Mouse (Mus musculus) gastrocnemius, postnatal 4 days (tissue): Measurements from ENCODE around the gene Phf21b. TPM values are rescaled to one million over a fixed set of nuclear protein-coding genes. Genes with fewer than 3 reads are reported as not detected.
"Not testable (repeated sequence)": the region's sequence is repeated elsewhere in the genome, so short reads cannot be mapped to it uniquely, and the experiment has no call there.

ENCODE experiments used
- DNase-seq, 2 experiments: peaks; one replicate each; pipeline ENCODE4 v3.0.0; 2021 to 2022; ENCODE audit warnings: low spot score in 2 of 2, mixed read lengths in 2 of 2
- total RNA-seq, 2 experiments: library from RNA; stranded (reverse); gene quantifications; 2 replicates each; pipeline ENCODE4 v1.2.3; 2021

The Phf21b gene
- total RNA-seq, 2 experiments from 2014 or later = 0.57 to 2.1 TPM

- DNase-seq = no peak
Observed at GRCm38 (mm10) chr15:84778587-84778986, 77.3 kb downstream of the Phf21b start.

GRCm38 (mm10) chr15:84775421-84776174 lies 80.3 kb downstream of the Phf21b start:
- no peak for DNase-seq

- no peak for DNase-seq
Observed at GRCm38 (mm10) chr15:84772191-84773111, 83.4 kb downstream of the Phf21b start.

- no peak for DNase-seq
Observed at GRCm38 (mm10) chr15:84769641-84770341, 86.1 kb downstream of the Phf21b start.

DNA sequence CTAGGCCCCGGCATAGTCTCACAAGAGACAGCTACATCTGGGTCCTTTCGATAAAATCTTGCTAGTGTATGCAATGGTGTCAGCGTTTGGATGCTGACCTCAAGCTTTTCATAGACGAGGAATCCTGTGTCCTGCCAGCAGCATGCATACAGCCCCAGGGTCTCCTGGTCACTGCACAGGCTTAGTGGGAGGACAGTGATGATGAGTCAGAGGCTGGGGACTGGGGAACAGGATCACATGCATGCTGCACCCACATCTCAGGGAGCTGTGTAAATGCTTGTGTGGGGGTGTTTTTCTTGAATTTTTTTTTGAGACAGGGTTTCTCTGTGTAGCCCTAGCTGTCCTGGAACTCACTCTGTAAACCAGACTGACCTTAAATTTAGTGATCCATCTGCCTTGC lies 87.3 kb downstream of the Phf21b start:
- DNase-seq = not testable (repeated sequence)

- DNase-seq = no peak
Observed at GRCm38 (mm10) chr15:84766621-84767020, 89.2 kb downstream of the Phf21b start.

DNA sequence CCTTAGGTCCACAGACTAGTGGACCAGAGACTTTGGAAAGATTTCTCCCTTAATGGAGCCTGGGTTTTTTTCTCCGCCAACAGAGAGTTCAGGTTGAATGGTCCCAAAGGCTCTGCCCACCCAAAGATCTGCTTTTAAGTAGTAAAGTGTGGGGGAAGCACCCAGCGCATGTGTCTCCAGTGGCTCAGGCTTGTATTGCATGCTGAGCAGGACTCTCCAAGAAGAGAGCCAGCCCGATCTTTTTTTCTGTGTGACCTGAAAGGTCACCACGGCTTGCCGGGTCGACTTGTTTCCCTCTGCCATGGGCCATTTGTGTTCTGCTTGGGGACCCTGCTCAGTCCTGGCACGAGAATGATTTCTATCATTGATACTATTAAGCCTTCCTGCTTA lies 92.4 kb downstream of the Phf21b start:
- DNase-seq = no peak

DNA sequence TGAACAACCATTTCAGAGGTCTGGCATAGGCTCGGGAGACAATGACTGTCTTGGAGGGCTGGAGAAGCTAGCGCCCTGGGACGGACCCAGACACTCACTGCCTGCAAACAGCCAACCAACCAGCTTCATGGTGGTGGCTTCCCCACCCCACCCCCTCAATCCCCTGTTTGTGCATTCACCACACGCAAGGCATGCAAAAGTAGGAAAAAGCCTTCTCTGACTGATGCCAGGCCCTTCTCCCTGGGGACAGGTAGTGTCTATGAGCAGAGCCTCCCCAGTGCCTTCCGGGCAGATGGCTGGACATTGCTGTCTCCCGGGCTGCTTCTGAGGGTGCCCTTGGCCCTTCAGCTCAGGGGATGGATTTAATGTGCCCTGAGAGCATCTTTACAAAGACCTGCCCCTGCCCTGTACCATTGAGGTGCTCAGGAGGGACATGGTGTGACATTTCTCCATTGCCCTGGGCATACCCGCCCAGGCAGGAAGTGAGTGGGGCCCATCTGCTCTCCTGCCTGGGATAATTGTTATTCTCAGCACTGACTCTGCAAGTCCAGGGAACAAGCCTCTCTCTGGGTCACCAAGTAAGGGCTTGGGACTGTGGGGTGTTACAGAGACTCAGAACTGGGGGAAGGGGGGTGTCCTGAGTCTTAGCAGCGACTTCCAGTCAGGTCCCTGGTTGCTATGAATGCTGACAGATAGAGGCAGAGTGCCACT lies 93.0 kb downstream of the Phf21b start:
- no peak for DNase-seq

DNA sequence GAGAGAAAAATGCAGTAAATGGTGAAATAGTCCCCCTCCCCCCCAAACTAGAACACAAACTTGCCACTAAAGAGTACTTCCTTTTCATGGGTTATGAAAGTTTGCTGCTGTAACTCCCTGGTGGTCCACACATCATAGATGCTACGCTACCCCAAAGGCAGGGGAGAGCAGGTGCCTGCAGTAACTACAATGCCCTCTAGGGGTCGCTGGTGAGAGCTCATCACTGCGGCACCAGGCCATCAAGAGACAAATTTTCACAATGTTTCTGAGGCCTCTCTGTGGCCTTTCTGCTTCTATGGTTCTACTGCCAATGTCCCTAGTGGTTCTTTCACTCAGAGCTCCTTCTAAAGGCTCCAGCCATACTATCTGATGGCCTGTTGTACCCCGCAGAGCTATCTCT lies 97.4 kb downstream of the Phf21b start:
- no peak for DNase-seq

DNA sequence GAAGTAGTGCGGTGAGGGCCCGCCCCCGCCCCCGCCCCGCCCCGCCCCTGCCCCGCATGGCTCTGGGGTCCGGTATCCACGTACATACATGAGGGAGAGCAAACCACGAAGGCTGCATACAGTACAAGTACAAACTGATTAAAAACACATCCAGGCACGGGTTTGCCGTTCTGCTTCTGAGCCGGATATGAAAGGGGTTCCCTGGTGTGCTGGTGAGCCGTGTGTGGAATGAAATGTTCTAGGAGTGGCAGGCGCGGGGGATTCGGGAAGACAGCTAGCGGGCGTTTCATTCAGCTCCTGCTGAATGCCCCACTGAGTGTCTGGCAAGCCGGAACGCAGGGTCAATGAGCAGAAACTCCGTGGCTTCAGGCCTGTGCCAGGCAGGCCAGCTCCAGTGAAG lies 99.4 kb downstream of the Phf21b start:
- DNase-seq = no peak

- peak; percentile 42 to 67 for DNase-seq
Observed at GRCm38 (mm10) chr15:84754987-84755386, 100.9 kb downstream of the Phf21b start.

DNA sequence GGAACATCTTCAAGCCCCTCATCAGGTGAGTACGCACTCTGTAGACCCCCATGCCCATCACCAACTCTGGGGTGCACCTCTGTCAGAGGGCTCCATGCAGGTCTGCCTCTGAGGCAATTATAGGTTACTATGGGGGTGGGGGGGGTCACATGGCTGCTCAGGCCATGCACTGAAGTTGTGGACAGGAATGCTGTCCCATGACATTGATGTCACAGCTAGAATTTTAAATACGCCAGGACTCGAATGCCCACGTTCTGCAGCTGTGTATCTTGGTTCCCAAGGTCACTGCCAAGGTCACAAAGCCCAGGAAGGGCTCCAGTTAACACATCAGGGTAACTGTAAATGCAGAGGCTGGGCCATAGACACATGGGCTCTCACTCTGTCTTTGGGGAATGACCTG lies 110.0 kb downstream of the Phf21b start:
- no peak for DNase-seq

GRCm38 (mm10) chr15:84744308-84744707 lies 111.5 kb downstream of the Phf21b start:
- no peak for DNase-seq

DNA sequence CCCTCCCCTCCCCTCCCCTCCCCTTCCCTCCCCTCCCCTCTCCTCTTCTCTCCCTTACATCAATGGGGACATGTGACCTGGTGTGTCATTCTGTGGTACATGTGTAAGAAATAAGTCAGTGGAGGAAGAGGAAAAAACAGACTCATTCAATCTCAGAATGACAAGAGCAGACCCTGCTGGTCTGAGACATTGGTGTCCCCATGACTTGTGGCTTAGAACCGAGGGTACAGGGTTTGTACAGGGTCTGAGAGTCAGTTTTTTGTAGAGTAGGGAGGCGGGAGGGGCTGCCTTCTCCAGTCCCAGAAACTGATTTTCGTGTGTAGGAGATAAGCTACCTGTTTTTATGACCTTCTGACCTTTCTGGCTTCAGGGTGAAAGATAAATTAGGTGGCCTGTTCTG lies 112.5 kb downstream of the Phf21b start:
- no peak for DNase-seq

DNA sequence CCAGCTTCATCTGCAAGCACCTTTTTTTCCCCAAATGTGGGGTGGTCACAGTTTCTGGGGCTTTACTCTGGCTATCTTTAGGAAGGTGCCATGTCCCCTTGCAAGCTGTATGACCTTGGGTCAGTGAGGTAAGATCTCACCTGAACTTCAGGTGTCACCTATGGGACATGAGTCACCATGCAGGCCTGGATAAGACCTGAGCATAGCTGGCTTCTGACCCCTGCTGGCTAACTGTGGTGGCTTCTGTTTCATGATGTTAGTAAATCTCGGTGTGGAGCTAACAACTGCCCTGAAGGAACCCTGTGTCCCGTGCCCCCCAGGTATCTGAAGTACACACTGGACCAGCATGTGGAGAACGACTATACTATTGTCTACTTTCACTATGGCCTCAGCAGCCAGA lies 114.3 kb downstream of the Phf21b start:
- DNase-seq = no peak

DNA sequence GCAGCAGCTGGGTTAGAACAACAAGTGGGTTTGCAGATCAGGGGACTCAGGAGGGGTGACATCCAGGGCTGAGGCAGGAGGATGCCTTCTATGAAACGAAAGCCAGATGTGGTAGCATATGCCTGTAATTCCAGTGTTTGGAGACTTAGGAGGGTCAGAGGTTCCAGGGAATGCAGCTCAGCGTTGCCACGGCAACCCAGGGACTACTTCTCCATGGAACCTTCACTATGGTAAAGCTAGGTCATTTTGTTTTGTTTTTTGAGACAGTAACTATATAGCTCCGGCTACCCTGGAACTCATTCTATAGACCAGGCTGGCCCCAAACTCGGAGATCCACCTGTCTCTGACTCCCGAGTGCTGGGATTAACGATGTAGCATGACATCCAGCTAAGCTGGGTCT lies 117.6 kb downstream of the Phf21b start:
- no peak for DNase-seq

DNA sequence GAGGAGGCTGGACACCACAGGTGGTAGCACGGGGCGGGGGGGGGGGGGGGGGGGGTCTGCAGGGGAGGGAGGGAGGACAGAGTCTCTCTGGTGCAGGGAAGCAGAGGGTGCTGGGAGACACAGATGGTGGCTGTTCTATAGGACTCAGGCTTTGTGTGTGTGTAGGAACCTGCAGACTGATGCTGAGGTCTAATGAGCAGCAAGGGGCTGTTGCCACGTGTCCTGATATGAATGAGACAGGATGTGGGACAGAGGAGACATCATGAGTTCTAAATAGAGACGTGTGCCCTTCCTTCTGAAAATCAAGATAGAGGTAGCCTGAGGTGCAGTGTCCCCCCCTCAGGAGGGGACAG lies 118.9 kb downstream of the Phf21b start:
- no peak for DNase-seq

DNA sequence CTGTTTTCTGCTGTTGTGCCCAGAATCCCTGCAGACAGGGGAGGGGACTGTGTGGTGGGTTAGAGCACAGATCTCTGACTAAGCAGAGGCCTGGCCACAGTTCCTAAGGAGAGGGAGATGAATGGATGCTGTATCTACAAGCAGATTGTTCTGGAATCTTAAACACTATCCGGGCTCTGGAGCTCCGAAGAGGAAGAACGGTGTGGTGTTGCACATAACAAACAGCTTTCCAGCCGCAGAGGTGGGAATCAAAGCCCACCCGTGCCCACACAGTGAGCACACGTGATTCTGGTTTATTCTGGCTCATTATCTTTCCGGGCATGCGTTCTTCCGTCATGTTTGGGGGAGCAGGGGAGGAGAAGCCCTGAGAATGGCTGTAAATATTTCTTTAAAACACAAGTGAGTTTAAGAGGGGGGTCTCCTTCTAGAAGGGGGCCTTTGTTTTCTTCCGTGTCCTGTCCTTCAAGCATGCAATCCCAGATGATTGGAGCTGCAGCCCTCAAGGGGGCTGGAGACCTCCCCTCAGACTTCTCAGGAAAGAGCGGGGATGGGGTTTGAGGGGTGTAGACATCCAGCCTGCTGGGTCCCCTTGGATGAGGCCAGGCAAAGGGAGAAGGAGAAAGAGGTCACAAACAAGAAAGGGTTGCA lies 119.4 kb downstream of the Phf21b start:
- DNase-seq = no peak
